ENCODE assay signal across 10 mouse cellular contexts in genomic region chr9:85596959-85597358, GRCm38 (mm10).
DNase-seq lines count a peak whose midpoint lies in the region; ATAC-seq and TF ChIP-seq lines count a peak whose summit lies in the region.
"Had no signal": no experiment of that assay in that cellular context is flagged by ENCODE, and none has a peak within 500 bp of the region (broad histone marks: within the 10 kb centered on the region; RNA-seq: fewer than 3 reads in every experiment).

No protein-coding gene starts in this region.

- DNase-seq in cerebellum, postnatal 25 days: peak; percentile 10 to 33
- no peak for DNase-seq in liver, adult 2 months (ENCODE audit: extremely low read depth, low read depth, low spot score)
- DNase-seq in R1 (ENCODE audit: low read depth, low spot score): peak; percentile 56
- DNase-seq in thymus, postnatal 0 days (ENCODE audit: low spot score): peak; percentile 2

- no peak overlapping the region for H3K9ac ChIP-seq in liver, adult 2 months (ENCODE audit: low read depth, low read length)
- no peak overlapping the region for H3K9ac ChIP-seq in liver, embryonic 12.5 days
- H3K9ac ChIP-seq in midbrain, embryonic 15.5 days: no peak overlapping the region
- H3K9ac ChIP-seq: heart, embryonic 15.5 days; limb, embryonic 15.5 days had no signal

- H3K79me2 ChIP-seq in liver, adult 2 months (ENCODE audit: control insufficient read depth, insufficient read depth, low read length): no peaks in the 10 kb centered on the region

- WGBS in liver, adult 2 months: 41% methylated on average over 2 of the region's 2 CpGs
- 16% methylated on average over 2 of the region's 2 CpGs for WGBS in liver, embryonic 12.5 days (ENCODE audit: insufficient replicate concordance)
- 43% methylated on average over 2 of the region's 2 CpGs for WGBS in midbrain, embryonic 15.5 days

- no peaks in the 10 kb centered on the region for H3K9me3 ChIP-seq in liver, embryonic 12.5 days (replicated peaks)
- H3K9me3 ChIP-seq in midbrain, embryonic 15.5 days: no peaks in the 10 kb centered on the region
- H3K9me3 ChIP-seq: heart, embryonic 15.5 days; limb, embryonic 15.5 days had no signal

- H3K4me1 ChIP-seq in liver, adult 2 months (ENCODE audit: control insufficient read depth, insufficient read depth, low read length): no peaks in the 10 kb centered on the region
- H3K4me1 ChIP-seq in liver, embryonic 12.5 days: no peaks in the 10 kb centered on the region
- no peaks in the 10 kb centered on the region for H3K4me1 ChIP-seq in midbrain, embryonic 15.5 days
- H3K4me1 ChIP-seq: limb, embryonic 15.5 days had no signal

- no peak overlapping the region for H3K4me2 ChIP-seq in liver, embryonic 12.5 days
- H3K4me2 ChIP-seq in midbrain, embryonic 15.5 days: no peak overlapping the region
- H3K4me2 ChIP-seq: heart, embryonic 15.5 days; limb, embryonic 15.5 days had no signal

- H3K4me3 ChIP-seq in liver, adult 2 months (ENCODE audit: insufficient read depth, low read depth, low read length): no peak overlapping the region
- no peak overlapping the region for H3K4me3 ChIP-seq in liver, embryonic 12.5 days
- H3K4me3 ChIP-seq in midbrain, embryonic 15.5 days: no peak overlapping the region
- H3K4me3 ChIP-seq: heart, embryonic 15.5 days; limb, embryonic 15.5 days had no signal

- no peaks in the 10 kb centered on the region for H3K36me3 ChIP-seq in liver, adult 2 months (ENCODE audit: control insufficient read depth, insufficient read depth, low read length)
- H3K36me3 ChIP-seq in liver, embryonic 12.5 days: no peaks in the 10 kb centered on the region
- no peaks in the 10 kb centered on the region for H3K36me3 ChIP-seq in midbrain, embryonic 15.5 days (replicated peaks)
- H3K36me3 ChIP-seq: heart, embryonic 15.5 days; limb, embryonic 15.5 days had no signal

- H3K27me3 ChIP-seq in liver, adult 2 months (ENCODE audit: control insufficient read depth, insufficient read depth, low read length): no peaks in the 10 kb centered on the region
- no peaks in the 10 kb centered on the region for H3K27me3 ChIP-seq in liver, embryonic 12.5 days (replicated peaks)
- no peaks in the 10 kb centered on the region for H3K27me3 ChIP-seq in midbrain, embryonic 15.5 days (replicated peaks)
- H3K27me3 ChIP-seq: heart, embryonic 15.5 days; limb, embryonic 15.5 days had no signal

- TF ChIP-seq POLR2A in liver, adult 2 months (IDR thresholded peaks at IDR 0.05; ENCODE audit: extremely low read depth, insufficient read depth, low read length): no peak

- ATAC-seq in cerebellum, adult (ENCODE audit: insufficient number of reproducible peaks, low FRiP score, low TSS enrichment): no peak
- ATAC-seq in liver, embryonic 12.5 days: no peak
- ATAC-seq in granulocyte monocyte progenitor cell, adult 5-6 weeks (replicated peaks; ENCODE audit: poor library complexity, severe bottlenecking): peak; percentile 73
- no peak for ATAC-seq in midbrain, embryonic 15.5 days (replicated peaks)

- no peak overlapping the region for H3K27ac ChIP-seq in liver, adult 2 months (replicated peaks; ENCODE audit: insufficient read depth, low read depth, low read length)
- H3K27ac ChIP-seq in liver, embryonic 12.5 days: no peak overlapping the region
- H3K27ac ChIP-seq in midbrain, embryonic 15.5 days: no peak overlapping the region
- H3K27ac ChIP-seq: heart, embryonic 15.5 days; limb, embryonic 15.5 days had no signal

- peak; percentile 55 for TF ChIP-seq CTCF in liver, adult 2 months (IDR thresholded peaks at IDR 0.05; ENCODE audit: low read depth, low read length)
